Mouse (Mus musculus) myocyte (in vitro differentiated cells): ENCODE results near the gene Rhoa. TPM values are rescaled to one million over a fixed set of nuclear protein-coding genes. Genes with fewer than 3 reads are reported as not detected.
A peak's percentile ranks its signal among the peaks of the same experiment; 100 is the strongest.

ENCODE experiments used
- H3K27me3 ChIP-seq: one replicate; pipeline ENCODE4 v1.6.1; 2011; ENCODE audit not compliant: control insufficient read depth, insufficient read depth, insufficient read length
- H3K36me3 ChIP-seq: one replicate; pipeline ENCODE4 v1.6.1; 2011; ENCODE audit not compliant: control insufficient read depth, insufficient read depth
- H3K4me2 ChIP-seq: one replicate; pipeline ENCODE4 v1.6.1; 2011; ENCODE audit warnings: low read depth, control low read depth
- H3K4me3 ChIP-seq: one replicate; pipeline ENCODE4 v1.5.1; 2011; ENCODE audit warnings: mild to moderate bottlenecking, control low read depth, moderate library complexity
- H3K79me2 ChIP-seq: one replicate; pipeline ENCODE4 v1.6.1; 2011; ENCODE audit not compliant: control insufficient read depth, insufficient read depth
- H3ac ChIP-seq: one replicate; pipeline ENCODE4 v1.6.1; 2011; ENCODE audit not compliant: control insufficient read depth, insufficient read length
- CEBPB ChIP-seq: IDR thresholded peaks from 2 replicates; pipeline ENCODE4 v1.6.1; 2011; ENCODE audit warnings: mild to moderate bottlenecking, moderate library complexity; ENCODE audit not compliant: poor library complexity, insufficient read depth, severe bottlenecking
- E2F4 ChIP-seq: IDR thresholded peaks from one replicate; pipeline ENCODE4 v1.6.1; 2011; ENCODE audit warnings: mild to moderate bottlenecking, control low read depth, moderate library complexity; ENCODE audit not compliant: insufficient read depth
- MAX ChIP-seq: IDR thresholded peaks from one replicate; pipeline ENCODE4 v1.6.1; 2011; ENCODE audit warnings: low read depth, mild to moderate bottlenecking, control low read depth
- MYOD1 ChIP-seq, 3 experiments: IDR thresholded peaks; one replicate each; pipeline ENCODE4 v1.6.1; 2011; ENCODE audit warnings: control low read depth in 2 of 3, low read depth in 2 of 3, mild to moderate bottlenecking in 2 of 3, moderate library complexity in 1 of 3; ENCODE audit not compliant: insufficient read length in 2 of 3, control insufficient read depth in 1 of 3
- MYOG ChIP-seq, 3 experiments: IDR thresholded peaks; one replicate each; pipeline ENCODE4 v1.6.1; 2011; ENCODE audit warnings: control low read depth in 2 of 3, low read depth in 2 of 3, mild to moderate bottlenecking in 2 of 3; ENCODE audit not compliant: insufficient read length in 2 of 3, control insufficient read depth in 1 of 3, insufficient read depth in 1 of 3
- POLR2A ChIP-seq: IDR thresholded peaks from one replicate; pipeline ENCODE4 v1.6.1; 2011; ENCODE audit warnings: low read depth, mild to moderate bottlenecking, control low read depth, moderate library complexity; ENCODE audit not compliant: insufficient read length
- POLR2AphosphoS2 ChIP-seq: IDR thresholded peaks from one replicate; pipeline ENCODE4 v1.6.1; 2011; ENCODE audit warnings: low read depth, control low read depth; ENCODE audit not compliant: insufficient read length
- REST ChIP-seq: IDR thresholded peaks from one replicate; pipeline ENCODE4 v1.6.1; 2011; ENCODE audit warnings: mild to moderate bottlenecking, control low read depth, moderate library complexity; ENCODE audit not compliant: insufficient read depth, insufficient read length
- SRF ChIP-seq: IDR thresholded peaks from one replicate; pipeline ENCODE4 v1.6.1; 2011; ENCODE audit warnings: low read depth; ENCODE audit not compliant: control insufficient read depth, insufficient read length
- TCF12 ChIP-seq: IDR thresholded peaks from one replicate; pipeline ENCODE4 v1.6.1; 2011; ENCODE audit warnings: mild to moderate bottlenecking, control low read depth; ENCODE audit not compliant: poor library complexity, insufficient read depth, severe bottlenecking
- TCF3 ChIP-seq: IDR thresholded peaks from one replicate; pipeline ENCODE4 v1.6.1; 2011; ENCODE audit warnings: low read depth, control low read depth; ENCODE audit not compliant: insufficient read length
- USF1 ChIP-seq: IDR thresholded peaks from one replicate; pipeline ENCODE4 v1.6.1; 2011; ENCODE audit warnings: low read depth, mild to moderate bottlenecking, control low read depth, moderate library complexity
- polyA plus RNA-seq: library from polyadenylated mRNA; unstranded; fragments of >200 nt; fragmentation: generic; extraction: Trizol; gene quantifications from one replicate; pipeline ENCODE4 v1.2.1, GENCODE M21; 2012; ENCODE audit warnings: missing spikeins

Rhoa gene
- polyA plus RNA-seq, 1 experiment, result 306 TPM

DNA sequence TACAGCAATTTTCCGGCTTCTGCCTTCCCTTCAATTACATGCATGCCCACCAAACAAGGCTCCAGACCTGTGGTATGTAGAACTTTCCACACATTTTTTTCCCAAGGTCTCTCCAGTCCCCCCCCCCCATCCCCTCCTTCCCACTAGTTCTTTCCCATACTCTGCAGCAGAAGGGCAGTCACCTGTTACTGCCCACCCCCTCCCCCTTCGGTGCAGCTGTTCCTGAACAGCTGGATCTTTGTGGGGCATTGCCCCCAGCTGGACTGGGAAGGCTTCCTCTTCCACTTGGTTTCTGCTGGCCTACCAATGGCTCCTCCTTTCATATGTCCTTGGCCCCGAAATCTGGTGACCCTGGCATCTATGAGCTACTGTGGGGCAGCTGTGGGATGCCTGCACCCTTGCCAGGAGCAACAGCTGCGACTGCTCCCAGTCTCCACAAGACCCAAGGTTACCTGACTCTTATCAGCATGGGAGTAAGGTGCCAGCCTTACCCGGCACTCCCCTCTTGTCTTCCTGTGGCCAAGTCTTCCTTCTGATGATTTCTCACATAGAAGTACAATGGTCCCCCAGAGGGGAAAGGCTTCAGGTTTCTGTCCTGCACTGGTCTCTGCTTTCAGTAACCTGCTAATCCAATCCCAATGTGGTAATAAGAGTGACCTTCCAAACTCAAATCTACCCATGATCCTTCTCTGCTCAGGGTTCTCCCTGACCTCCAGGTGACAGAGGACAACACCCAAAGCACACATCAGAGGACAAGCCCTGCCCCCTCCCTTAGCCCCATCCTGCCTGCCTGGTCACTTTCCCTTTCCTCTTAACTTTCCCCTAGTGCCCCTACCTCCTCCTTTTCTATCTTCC lies 31.2 kb upstream of the Rhoa start:
- TF ChIP-seq MYOD1 (IDR thresholded peaks at IDR 0.05; ENCODE audit: control insufficient read depth in 1 of 3, insufficient read length in 2 of 3, low read depth in 2 of 3) (peak in 2 of 3 experiments; percentile 69 to 89), TCF12 (peak; percentile 97), E2F4 (no peak), USF1 (no peak), TCF3 (peak; percentile 88), MYOG (IDR thresholded peaks at IDR 0.05; ENCODE audit: control insufficient read depth in 1 of 3, insufficient read depth in 1 of 3, insufficient read length in 2 of 3, low read depth in 2 of 3) (peak in 2 of 3 experiments; percentile 78 to 97)
- Histone ChIP-seq H3K79me2 (no peaks in the 10 kb centered on the region), H3K4me3 (peak overlapping the region; percentile 9), H3K27me3 (no peaks in the 10 kb centered on the region), H3ac (no peak overlapping the region), H3K4me2 (peak overlapping the region; percentile 72), H3K36me3 (no peaks in the 10 kb centered on the region)

DNA sequence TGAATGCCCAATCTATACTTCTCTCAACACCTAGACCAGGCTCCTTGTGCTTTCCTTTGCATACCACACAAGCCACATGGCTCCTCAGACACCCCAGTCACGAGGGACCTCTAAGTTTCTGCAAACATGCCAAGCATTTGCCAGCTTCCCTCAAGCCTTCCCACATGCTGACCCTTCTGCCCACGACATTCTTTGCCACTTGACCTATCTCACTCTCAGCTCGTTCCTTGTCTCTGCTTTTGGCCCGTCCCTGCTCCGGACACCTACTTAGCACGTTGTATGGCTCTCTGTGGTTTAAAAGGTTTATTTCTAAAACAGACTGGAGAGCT lies 30.6 kb upstream of the Rhoa start:
- Histone ChIP-seq H3K79me2 (no peaks in the 10 kb centered on the region), H3K36me3 (no peaks in the 10 kb centered on the region), H3K4me2 (peak overlapping the region; percentile 72), H3ac (no peak overlapping the region), H3K27me3 (no peaks in the 10 kb centered on the region), H3K4me3 (peak overlapping the region; percentile 9)
- TF ChIP-seq SRF (no peak), MYOD1 (IDR thresholded peaks at IDR 0.05; ENCODE audit: control insufficient read depth in 1 of 3, insufficient read length in 2 of 3, low read depth in 2 of 3) (peak in 2 of 3 experiments; percentile 68 to 81), CEBPB (no peak), TCF3 (peak; percentile 40), E2F4 (no peak), TCF12 (peak; percentile 66), REST (no peak), POLR2A (no peak), MYOG (IDR thresholded peaks at IDR 0.05; ENCODE audit: control insufficient read depth in 1 of 3, insufficient read depth in 1 of 3, insufficient read length in 2 of 3, low read depth in 2 of 3) (peak in 2 of 3 experiments; percentile 29 to 89), POLR2AphosphoS2 (no peak), USF1 (peak; percentile 67), MAX (no peak)

DNA sequence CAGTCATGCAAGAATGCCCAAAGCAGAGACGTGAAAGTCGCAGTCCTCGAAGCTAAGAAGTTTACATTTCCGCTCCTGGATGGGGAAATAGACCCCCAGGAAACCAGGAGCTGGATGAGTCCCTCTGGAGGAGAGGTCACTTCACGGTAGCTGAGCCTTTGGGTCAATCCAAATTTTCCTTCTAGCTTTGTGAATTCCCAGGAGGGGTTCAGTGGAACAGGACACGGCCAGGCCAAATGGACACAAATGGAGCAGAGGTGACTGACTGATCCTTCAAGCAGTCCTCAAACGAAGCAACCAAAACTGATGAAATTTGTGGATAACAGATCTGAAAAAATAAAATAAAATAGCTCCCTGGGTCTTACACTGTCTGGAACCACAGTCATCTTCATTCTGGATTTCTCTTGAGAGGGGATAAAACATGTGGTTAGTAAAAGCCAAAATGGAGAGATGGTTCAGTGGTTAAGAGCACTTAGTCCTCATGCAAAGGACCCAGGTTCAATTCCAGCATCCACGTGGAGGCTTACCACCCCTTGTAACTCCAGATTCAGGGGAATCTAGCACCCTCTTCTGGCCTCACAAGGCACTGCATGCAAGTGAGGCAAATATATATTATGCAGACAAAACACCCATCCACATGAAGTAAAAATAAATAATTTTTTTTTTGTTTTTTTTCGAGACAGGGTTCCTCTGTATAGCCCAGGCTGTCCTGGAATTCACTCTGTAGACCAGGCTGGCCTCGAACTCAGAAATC lies 27.1 kb upstream of the Rhoa start:
- no peak overlapping the region for H3K4me2 ChIP-seq
- no peaks in the 10 kb centered on the region for H3K79me2 ChIP-seq
- H3K36me3 ChIP-seq, result no peaks in the 10 kb centered on the region
- H3K4me3 ChIP-seq, result no peak overlapping the region
- TF ChIP-seq CEBPB (no peak), REST (no peak), SRF (no peak), POLR2AphosphoS2 (no peak), USF1 (no peak), TCF3 (no peak), MYOG (IDR thresholded peaks at IDR 0.05; ENCODE audit: control insufficient read depth in 1 of 3, insufficient read depth in 1 of 3, insufficient read length in 2 of 3, low read depth in 2 of 3) (no peak), POLR2A (no peak), TCF12 (no peak), MYOD1 (IDR thresholded peaks at IDR 0.05; ENCODE audit: control insufficient read depth in 1 of 3, insufficient read length in 2 of 3, low read depth in 2 of 3) (no peak), MAX (no peak), E2F4 (no peak)
- H3K27me3 ChIP-seq, result no peaks in the 10 kb centered on the region
- no peak overlapping the region for H3ac ChIP-seq

DNA sequence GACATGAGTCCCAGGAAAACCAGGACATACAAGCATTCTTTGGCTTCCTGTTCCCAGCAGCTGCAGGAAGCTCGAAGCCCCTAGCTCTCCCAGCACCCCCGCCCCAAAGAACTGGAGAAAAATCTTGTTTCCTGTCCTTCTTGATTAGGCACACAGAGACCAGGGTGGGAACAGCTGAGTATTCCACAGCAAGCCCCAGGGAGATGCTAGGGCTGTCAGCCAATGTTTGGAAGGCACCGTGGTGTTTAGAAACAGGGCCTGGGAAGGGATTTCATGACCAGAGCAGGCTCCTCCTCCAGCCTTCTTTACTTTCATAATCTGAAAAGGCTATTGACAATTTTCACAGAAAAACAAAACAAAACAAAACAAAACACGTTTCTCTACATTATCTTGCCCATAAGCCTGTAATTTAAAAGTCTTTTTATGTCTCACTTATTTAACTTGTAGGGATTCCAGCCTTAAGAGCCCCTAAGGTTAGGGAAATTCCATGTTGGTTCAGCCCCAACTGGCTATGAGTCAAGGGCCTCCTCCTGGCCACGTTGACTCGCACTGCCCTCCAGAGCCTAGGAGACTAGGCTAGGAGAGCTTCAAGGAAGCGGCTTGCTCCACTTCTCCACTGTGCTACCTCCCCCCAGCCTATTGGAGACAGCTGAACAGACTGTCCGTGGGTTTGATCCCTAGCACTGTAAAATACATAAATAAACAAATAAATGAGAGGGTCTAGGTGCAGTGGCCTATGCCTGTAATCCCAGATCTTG lies 25.7 kb upstream of the Rhoa start:
- Histone ChIP-seq H3K79me2 (no peaks in the 10 kb centered on the region), H3K4me3 (no peak overlapping the region), H3K4me2 (peak overlapping the region; percentile 69), H3ac (no peak overlapping the region), H3K36me3 (no peaks in the 10 kb centered on the region), H3K27me3 (no peaks in the 10 kb centered on the region)
- TF ChIP-seq TCF12, result peak; percentile 63
- TF ChIP-seq POLR2AphosphoS2, result peak; percentile 59
- no peak for TF ChIP-seq E2F4
- TF ChIP-seq POLR2A, result peak; percentile 70
- TF ChIP-seq MYOG (IDR thresholded peaks at IDR 0.05; ENCODE audit: control insufficient read depth in 1 of 3, insufficient read depth in 1 of 3, insufficient read length in 2 of 3, low read depth in 2 of 3), result peak; percentile 31 to 83 (median 71)
- TF ChIP-seq MYOD1 (IDR thresholded peaks at IDR 0.05; ENCODE audit: control insufficient read depth in 1 of 3, insufficient read length in 2 of 3, low read depth in 2 of 3), result peak; percentile 35 to 84 (median 80)
